Mouse (Mus musculus) liver, embryonic 14.5 days (tissue): ENCODE data around the gene Socs1. TPM values are rescaled to one million over a fixed set of nuclear protein-coding genes. Genes with fewer than 3 reads are reported as not detected.

ENCODE experiments used
- ATAC-seq: fragments of 200-750 bp; cut with Nextera tagmentation; 2 replicates; pipeline ENCODE4 v1.8.0; 2017; ENCODE audit warnings: moderate number of reproducible peaks, mild to moderate bottlenecking, moderate library complexity; ENCODE audit not compliant: insufficient read depth
- DNase-seq, 3 experiments: peaks; one replicate each; pipeline ENCODE4 v3.0.0-alpha.2; 2012 to 2013; ENCODE audit warnings: low read depth in 3 of 3, low spot score in 3 of 3
- H3K27ac ChIP-seq: fragments of 300-500 bp; sonication (generic); 2 replicates; pipeline ENCODE4 v1.5.1; 2014; ENCODE audit warnings: moderate library complexity, mild to moderate bottlenecking, control low read depth, inconsistent platforms
- H3K27me3 ChIP-seq: fragments of 300-500 bp; sonication (generic); 2 replicates; pipeline ENCODE4 v1.6.1; 2014; ENCODE audit warnings: mild to moderate bottlenecking, low read length, moderate library complexity; ENCODE audit not compliant: control insufficient read depth, insufficient read depth
- H3K36me3 ChIP-seq: fragments of 300-500 bp; sonication (generic); replicated peaks from 2 replicates; pipeline ENCODE4 v1.6.1; 2014; ENCODE audit warnings: low read depth; ENCODE audit not compliant: control insufficient read depth, insufficient read depth
- H3K4me1 ChIP-seq, 2 experiments: fragments of 200-500 bp in 1 of 2; fragments of 300-500 bp in 1 of 2; sonication (generic) in 1 of 2; replicated peaks; 2 replicates each; pipeline ENCODE4 v1.6.1; 2012 to 2014; ENCODE audit warnings: antibody characterized with exemption in 1 of 2, inconsistent platforms in 1 of 2, low read length in 1 of 2; ENCODE audit not compliant: control insufficient read depth in 2 of 2, insufficient read depth in 2 of 2
- H3K4me2 ChIP-seq: fragments of 300-500 bp; sonication (generic); 2 replicates; pipeline ENCODE4 v1.6.1; 2014; ENCODE audit warnings: low read depth, mild to moderate bottlenecking, control low read depth, moderate library complexity
- H3K4me3 ChIP-seq, 2 experiments: fragments of 200-500 bp in 1 of 2; fragments of 300-500 bp in 1 of 2; sonication (generic) in 1 of 2; 2 replicates each; pipeline ENCODE4 v1.5.1; 2012 to 2014; ENCODE audit warnings: low read depth in 2 of 2, low read length in 2 of 2, mild to moderate bottlenecking in 2 of 2, control low read depth in 1 of 2, inconsistent platforms in 1 of 2, moderate library complexity in 1 of 2; ENCODE audit not compliant: insufficient read depth in 1 of 2
- H3K9ac ChIP-seq: fragments of 300-500 bp; sonication (generic); replicated peaks from 2 replicates; pipeline ENCODE4 v1.6.1; 2014; ENCODE audit warnings: mild to moderate bottlenecking, control low read depth, moderate library complexity
- H3K9me3 ChIP-seq: fragments of 300-500 bp; sonication (generic); 2 replicates; pipeline ENCODE4 v1.6.1; 2016; ENCODE audit warnings: low read length, mixed read lengths; ENCODE audit not compliant: control insufficient read depth
- CTCF ChIP-seq: IDR thresholded peaks from 2 replicates; pipeline ENCODE4 v1.5.1; 2016; ENCODE audit warnings: antibody characterized with exemption, low read depth, control low read depth
- EP300 ChIP-seq: IDR thresholded peaks from 2 replicates; pipeline ENCODE4 v1.6.1; 2016; ENCODE audit warnings: antibody characterized with exemption, low read depth
- WGBS: fragments of 180-500 bp; shearing (Covaris S2); extraction: QIAGEN DNeasy Blood & Tissue Kit; methylation state at CpG from one replicate; pipeline ENCODE4 v1.1.7; 2014; ENCODE audit not compliant: insufficient replicate concordance; 5-methylcytosine and 5-hydroxymethylcytosine counted together
- polyA plus RNA-seq, 2 experiments: library from polyadenylated mRNA; depleted of rRNA in 1 of 2; stranded (reverse) in 1 of 2; unstranded in 1 of 2; fragments of >200 nt; fragmentation: Nextera tagmentation in 1 of 2; extraction: Ambion mirVana in 1 of 2; gene quantifications; 2 replicates each; pipeline versions ENCODE4 v1.2.1 to v1.2.3; 2012 to 2014

The Socs1 gene
- polyA plus RNA-seq, 2 experiments: 0.36 TPM

GRCm38 (mm10) chr16:10796034-10796433 is 10.7 kb upstream of the Socs1 start, which contains the start of gene Prm2:
Gene Prm2, minus strand, starts transcription at chr16:10796134.
- no peak within 1 kb of the TSS for H3K9ac ChIP-seq
- H3K4me1 ChIP-seq: no peaks in the 10 kb centered on the region
- H3K27me3 ChIP-seq: peaks cover 12% of the 10 kb centered on the region
- ATAC-seq (no peak), DNase-seq (no peak)
- 59% methylated on average over 6 of the region's 6 CpGs for WGBS
- TF ChIP-seq CTCF (no peak), EP300 (no peak)
- H3K4me3 ChIP-seq: no peak within 1 kb of the TSS
- no peak within 1 kb of the TSS for H3K27ac ChIP-seq
- H3K4me2 ChIP-seq: no peak within 1 kb of the TSS
- H3K36me3 ChIP-seq: no peaks in the 10 kb centered on the region
- H3K9me3 ChIP-seq: no peaks in the 10 kb centered on the region

- no peak for TF ChIP-seq CTCF
- no peaks in the 10 kb centered on the region for H3K36me3 ChIP-seq
- no peaks in the 10 kb centered on the region; the same call in 1 of the 2 replicates for H3K27me3 ChIP-seq
- no peak within 1 kb of the TSS for H3K4me3 ChIP-seq
- 47% methylated on average over 9 of the region's 9 CpGs for WGBS
- no peak within 1 kb of the TSS for H3K4me2 ChIP-seq
- ATAC-seq (no peak), DNase-seq (no peak)
- H3K4me1 ChIP-seq: 0 out of 4 replicates have a peak, but pooled peaks cover 0 to 2% of the 10 kb centered on the region in 2 experiments
- no peak within 1 kb of the TSS for H3K9ac ChIP-seq
- H3K9me3 ChIP-seq: no peaks in the 10 kb centered on the region
- H3K27ac ChIP-seq: no peak within 1 kb of the TSS
These were observed 5.4 kb upstream of the Socs1 start, which contains the start of gene Prm3 for GRCm38 (mm10) chr16:10790702-10791101. Gene Prm3, minus strand, starts transcription at chr16:10790914.

- no peak for TF ChIP-seq CTCF
- TF ChIP-seq EP300: no peak
These were observed 3.5 kb upstream of the Socs1 start for GRCm38 (mm10) chr16:10788866-10789265.

GRCm38 (mm10) chr16:10788271-10788670 is 2.9 kb upstream of the Socs1 start, which contains the start of gene Tnp2:
Gene Tnp2, minus strand, starts transcription at chr16:10788660.
- DNase-seq (no peak), ATAC-seq (no peak)
- no peak within 1 kb of the TSS for H3K27ac ChIP-seq
- no peak for TF ChIP-seq CTCF
- no peak for TF ChIP-seq EP300
- no peaks in the 10 kb centered on the region for H3K36me3 ChIP-seq
- no peaks in the 10 kb centered on the region for H3K9me3 ChIP-seq
- H3K4me2 ChIP-seq: no peak within 1 kb of the TSS
- H3K9ac ChIP-seq: no peak within 1 kb of the TSS
- 43% methylated on average over 16 of the region's 16 CpGs for WGBS
- H3K4me1 ChIP-seq: 0 out of 4 replicates have a peak, but pooled peaks cover 0 to 2% of the 10 kb centered on the region in 2 experiments
- H3K4me3 ChIP-seq: no peak within 1 kb of the TSS
- peaks cover 17% of the 10 kb centered on the region for H3K27me3 ChIP-seq

More at GRCm38 (mm10) chr16:10788866-10789265, 3.5 kb upstream of the Socs1 start:
- Histone ChIP-seq H3K27me3 (peaks cover 11% of the 10 kb centered on the region), H3K36me3 (no peaks in the 10 kb centered on the region), H3K27ac (no peak overlapping the region), H3K4me2 (no peak overlapping the region), H3K4me1 (0 out of 4 replicates have a peak, but pooled peaks cover 0 to 2% of the 10 kb centered on the region in 2 experiments), H3K9ac (no peak overlapping the region), H3K9me3 (no peaks in the 10 kb centered on the region), H3K4me3 (no peak overlapping the region)
- ATAC-seq (no peak), DNase-seq (no peak)
- 55% methylated on average over 4 of the region's 4 CpGs for WGBS

- Histone ChIP-seq H3K9ac (no peak overlapping the region), H3K4me1 (0 out of 4 replicates have a peak, but pooled peaks cover 0 to 2% of the 10 kb centered on the region in 2 experiments), H3K4me3 (no peak overlapping the region), H3K27me3 (peaks cover 23% of the 10 kb centered on the region), H3K4me2 (no peak overlapping the region), H3K36me3 (no peaks in the 10 kb centered on the region), H3K9me3 (no peaks in the 10 kb centered on the region), H3K27ac (no peak overlapping the region)
- 59% methylated on average over 7 of the region's 7 CpGs for WGBS
- DNase-seq (no peak), ATAC-seq (no peak)
- TF ChIP-seq CTCF (no peak), EP300 (no peak)
These were observed 2.3 kb upstream of the Socs1 start for GRCm38 (mm10) chr16:10787548-10788058.
